Mouse (Mus musculus) limb, embryonic 14.5 days (tissue): ENCODE measurements around the gene Gm10277. TPM values are rescaled to one million over a fixed set of nuclear protein-coding genes. Genes with fewer than 3 reads are reported as not detected.
A peak's percentile ranks its signal among the peaks of the same experiment; 100 is the strongest.

ENCODE experiments used
- ATAC-seq: fragments of 200-750 bp; cut with Nextera tagmentation; 2 replicates; pipeline ENCODE4 v1.8.0; 2017; ENCODE audit warnings: low read depth, moderate number of reproducible peaks, moderate TSS enrichment; ENCODE audit not compliant: low FRiP score
- DNase-seq: peaks from one replicate; pipeline ENCODE4 v3.0.0-alpha.2; 2015; ENCODE audit warnings: low spot score
- H3K27ac ChIP-seq: fragments of 300-500 bp; sonication (generic); replicated peaks from 2 replicates; pipeline ENCODE4 v1.5.1; 2014; ENCODE audit warnings: low read depth, mild to moderate bottlenecking, low read length, moderate library complexity, mixed read lengths
- H3K27me3 ChIP-seq: fragments of 300-500 bp; sonication (generic); 2 replicates; pipeline ENCODE4 v1.6.1; 2014; ENCODE audit warnings: low read length, mixed read lengths; ENCODE audit not compliant: control insufficient read depth, insufficient read depth
- H3K36me3 ChIP-seq: fragments of 300-500 bp; sonication (generic); 2 replicates; pipeline ENCODE4 v1.6.1; 2014; ENCODE audit warnings: mild to moderate bottlenecking, low read length, moderate library complexity, mixed read lengths; ENCODE audit not compliant: control insufficient read depth, insufficient read depth
- H3K4me1 ChIP-seq: fragments of 300-500 bp; sonication (generic); 2 replicates; pipeline ENCODE4 v1.6.1; 2014; ENCODE audit warnings: antibody characterized with exemption, low read length, mixed read lengths; ENCODE audit not compliant: control insufficient read depth, insufficient read depth
- H3K4me2 ChIP-seq: fragments of 300-500 bp; sonication (generic); replicated peaks from 2 replicates; pipeline ENCODE4 v1.6.1; 2014; ENCODE audit warnings: low read depth, mild to moderate bottlenecking, low read length, moderate library complexity; ENCODE audit not compliant: severe bottlenecking
- H3K4me3 ChIP-seq: fragments of 300-500 bp; sonication (generic); replicated peaks from 2 replicates; pipeline ENCODE4 v1.5.1; 2014; ENCODE audit warnings: low read length
- H3K9ac ChIP-seq: fragments of 300-500 bp; sonication (generic); 2 replicates; pipeline ENCODE4 v1.6.1; 2014; ENCODE audit warnings: mild to moderate bottlenecking, low read depth, low read length, moderate library complexity; ENCODE audit not compliant: severe bottlenecking
- H3K9me3 ChIP-seq: fragments of 300-500 bp; sonication (generic); 2 replicates; pipeline ENCODE4 v1.6.1; 2016; ENCODE audit warnings: low read length; ENCODE audit not compliant: control insufficient read depth
- POLR2A ChIP-seq: fragments of 200-500 bp; IDR thresholded peaks from 2 replicates; pipeline ENCODE4 v1.8.0; 2012; ENCODE audit warnings: inconsistent platforms, mild to moderate bottlenecking, moderate library complexity, borderline replicate concordance; ENCODE audit not compliant: insufficient read depth, insufficient read length; ENCODE audit errors: extremely low read depth
- WGBS: fragments of 180-500 bp; shearing (Covaris S2); extraction: QIAGEN DNeasy Blood & Tissue Kit; methylation state at CpG from one replicate; pipeline ENCODE4 v1.1.7; 2014; 5-methylcytosine and 5-hydroxymethylcytosine counted together
- polyA plus RNA-seq, 2 experiments: library from polyadenylated mRNA; depleted of rRNA in 1 of 2; stranded (reverse) in 1 of 2; unstranded in 1 of 2; fragments of >200 nt; fragmentation: Nextera tagmentation in 1 of 2; extraction: Ambion mirVana in 1 of 2; gene quantifications; 2 replicates each; pipeline versions ENCODE4 v1.2.1 to v1.2.3; 2012 to 2014

Gm10277 gene
- polyA plus RNA-seq, 2 experiments: 0.89 TPM; not detected in 1

GRCm38 (mm10) chr11:77775701-77776400 is 11.7 kb downstream of the Gm10277 start:
- TF ChIP-seq POLR2A: no peak
- Histone ChIP-seq H3K4me2 (no peak overlapping the region), H3K4me1 (peaks cover 3% of the 10 kb centered on the region; the same call in 1 of the 2 replicates), H3K36me3 (peaks cover 19% of the 10 kb centered on the region), H3K27ac (no peak overlapping the region), H3K4me3 (no peak overlapping the region), H3K9me3 (no peaks in the 10 kb centered on the region), H3K9ac (no peak overlapping the region), H3K27me3 (no peaks in the 10 kb centered on the region)
- DNase-seq (no peak), ATAC-seq (no peak)
- 33% methylated on average over 9 of the region's 9 CpGs for WGBS

GRCm38 (mm10) chr11:77771879-77772713 is 15.5 kb downstream of the Gm10277 start:
- ATAC-seq: no peak
- Histone ChIP-seq H3K36me3 (peaks cover under 1% of the 10 kb centered on the region; the same call in 1 of the 2 replicates), H3K4me1 (peaks cover 4% of the 10 kb centered on the region), H3K9me3 (no peaks in the 10 kb centered on the region), H3K9ac (no peak overlapping the region), H3K27ac (no peak overlapping the region), H3K4me3 (no peak overlapping the region), H3K4me2 (no peak overlapping the region), H3K27me3 (no peaks in the 10 kb centered on the region)
- DNase-seq: no peak
- no peak for TF ChIP-seq POLR2A
- 64% methylated on average over 8 of the region's 8 CpGs for WGBS

GRCm38 (mm10) chr11:77770346-77770745 is 17.2 kb downstream of the Gm10277 start:
- no peak for TF ChIP-seq POLR2A
- peaks cover 18% of the 10 kb centered on the region for H3K4me1 ChIP-seq
- H3K27me3 ChIP-seq: no peaks in the 10 kb centered on the region
- H3K4me3 ChIP-seq: no peak overlapping the region
- no peak overlapping the region for H3K9ac ChIP-seq
- H3K27ac ChIP-seq: no peak overlapping the region
- DNase-seq (no peak), ATAC-seq (no peak)
- H3K9me3 ChIP-seq: no peaks in the 10 kb centered on the region
- H3K4me2 ChIP-seq: no peak overlapping the region
- no peaks in the 10 kb centered on the region; the same call in 1 of the 2 replicates for H3K36me3 ChIP-seq
- WGBS: 79% methylated on average over 8 of the region's 8 CpGs

GRCm38 (mm10) chr11:77769496-77769895 is 18.1 kb downstream of the Gm10277 start:
- Histone ChIP-seq H3K36me3 (no peaks in the 10 kb centered on the region; the same call in 1 of the 2 replicates), H3K9me3 (no peaks in the 10 kb centered on the region), H3K27me3 (no peaks in the 10 kb centered on the region), H3K9ac (no peak overlapping the region), H3K4me2 (no peak overlapping the region), H3K4me3 (no peak overlapping the region), H3K4me1 (peaks cover 26% of the 10 kb centered on the region), H3K27ac (no peak overlapping the region)
- WGBS: 79% methylated on average over 4 of the region's 4 CpGs
- no peak for DNase-seq
- no peak for ATAC-seq
- no peak for TF ChIP-seq POLR2A

DNA sequence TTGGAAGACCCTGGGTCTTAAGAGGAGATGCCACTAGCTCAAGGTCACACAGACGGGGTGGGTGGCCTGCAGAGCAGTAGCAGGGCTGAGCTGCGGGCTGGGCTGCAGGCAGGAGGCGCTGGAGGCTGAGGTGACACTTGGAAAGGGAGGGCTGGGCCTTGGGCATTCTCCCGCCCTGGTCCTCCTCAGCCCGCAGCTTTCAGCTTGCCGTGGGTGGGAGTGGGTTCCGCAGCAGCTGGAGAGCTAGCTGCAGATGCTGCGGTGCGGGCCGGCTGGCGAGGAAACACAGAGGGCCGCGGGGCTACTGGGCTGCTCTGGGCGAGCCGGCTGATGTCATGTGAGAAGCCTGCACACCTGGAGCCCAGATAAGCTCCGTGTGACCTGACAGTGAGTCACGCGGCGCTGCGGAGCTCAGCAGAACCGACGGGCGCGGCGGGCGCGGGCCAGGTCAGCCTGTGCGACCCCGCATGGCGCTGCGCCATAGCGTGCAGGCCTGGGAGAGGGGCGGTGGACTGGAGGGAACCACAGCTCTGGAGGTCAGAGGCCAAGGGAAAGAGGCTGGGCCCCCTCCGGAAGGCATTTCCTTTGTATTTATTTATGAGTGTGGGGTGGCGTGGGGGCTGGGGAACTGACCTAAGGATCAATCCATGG is 21.1 kb downstream of the Gm10277 start:
- no peaks in the 10 kb centered on the region for H3K9me3 ChIP-seq
- ATAC-seq: peak; percentile 20; the same call in 1 of the 2 replicates
- no peak for DNase-seq
- no peak for TF ChIP-seq POLR2A
- peak overlapping the region; percentile 28; the same call in 1 of the 2 replicates for H3K27ac ChIP-seq
- peaks cover 33% of the 10 kb centered on the region for H3K4me1 ChIP-seq
- peak overlapping the region; percentile 33 for H3K4me3 ChIP-seq
- H3K4me2 ChIP-seq: peak overlapping the region; percentile 65
- H3K9ac ChIP-seq: peak overlapping the region; percentile 56
- 1% methylated on average over 26 of the region's 35 CpGs for WGBS
- H3K36me3 ChIP-seq: no peaks in the 10 kb centered on the region
- H3K27me3 ChIP-seq: no peaks in the 10 kb centered on the region
